9 mouse cellular contexts compared by ENCODE assay signal in the genomic region with DNA sequence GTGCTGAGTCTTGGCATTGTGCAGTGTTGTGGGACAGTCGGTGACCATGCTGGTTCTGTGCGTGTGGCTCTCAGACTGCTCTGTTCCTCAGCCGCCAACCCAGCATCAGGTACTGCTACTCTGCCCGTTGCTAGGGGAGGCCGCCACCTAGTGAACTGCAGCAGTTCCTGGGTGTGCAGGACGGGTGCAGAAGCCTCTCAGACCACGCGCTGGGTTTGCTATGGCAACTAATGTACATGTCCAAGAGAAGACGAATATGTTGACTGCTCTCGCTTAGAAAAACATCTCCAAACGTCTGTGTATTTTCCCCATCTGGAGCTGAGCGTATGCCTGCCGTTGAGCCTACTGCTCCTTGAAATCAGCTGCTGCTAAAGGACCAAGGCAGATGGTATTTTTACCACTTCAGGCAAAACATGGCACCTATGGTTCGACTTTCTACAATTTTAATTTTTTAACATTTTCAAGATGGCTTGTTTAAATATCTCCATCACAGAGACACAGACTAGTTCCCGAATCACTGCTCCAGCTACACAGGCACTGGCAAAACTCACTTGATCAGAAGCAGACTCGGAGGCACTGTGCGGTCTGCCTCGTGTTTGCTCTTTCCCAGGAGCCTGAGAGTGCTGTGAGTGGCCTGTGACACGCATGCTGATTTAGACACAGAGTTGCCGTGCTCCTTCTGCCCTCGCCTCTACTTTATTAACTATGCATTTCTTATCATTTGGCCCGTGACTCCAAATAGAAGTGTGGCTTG. TPM values are rescaled to one million over a fixed set of nuclear protein-coding genes. Genes with fewer than 3 reads are reported as not detected.
DNase-seq lines count a peak whose midpoint lies in the region; ATAC-seq and TF ChIP-seq lines count a peak whose summit lies in the region.
"Had no signal": no experiment of that assay in that cellular context is flagged by ENCODE, and none has a peak within 500 bp of the region (broad histone marks: within the 10 kb centered on the region; RNA-seq: fewer than 3 reads in every experiment).

No protein-coding gene starts in this region.

- no peaks in the 10 kb centered on the region for H3K9me3 ChIP-seq in hindbrain, embryonic 11.5 days (ENCODE audit: control insufficient read depth, low read length)
- H3K9me3 ChIP-seq in midbrain, embryonic 12.5 days: no peaks in the 10 kb centered on the region
- H3K9me3 ChIP-seq: lung, embryonic 15.5 days had no signal

- intact Hi-C loops in gastrocnemius, adult 2 months (cut with DNase I): no loop called here

- TF ChIP-seq CTCF in gastrocnemius, adult 2 months (IDR thresholded peaks at IDR 0.05): no peak

- H3K9ac ChIP-seq in hindbrain, embryonic 11.5 days (ENCODE audit: low read depth, low read length): no peak overlapping the region
- no peak overlapping the region for H3K9ac ChIP-seq in midbrain, embryonic 12.5 days (replicated peaks)
- H3K9ac ChIP-seq: lung, embryonic 15.5 days had no signal

- H3K27me3 ChIP-seq in hindbrain, embryonic 11.5 days (ENCODE audit: control insufficient read depth, insufficient read depth, low read length): no peaks in the 10 kb centered on the region
- no peaks in the 10 kb centered on the region for H3K27me3 ChIP-seq in midbrain, embryonic 12.5 days
- H3K27me3 ChIP-seq: lung, embryonic 15.5 days had no signal

- H3K4me2 ChIP-seq in hindbrain, embryonic 11.5 days (replicated peaks; ENCODE audit: low read depth, low read length): no peak overlapping the region
- H3K4me2 ChIP-seq in midbrain, embryonic 12.5 days (replicated peaks): no peak overlapping the region
- H3K4me2 ChIP-seq: lung, embryonic 15.5 days had no signal

- H3K27ac ChIP-seq in hindbrain, embryonic 11.5 days (ENCODE audit: low read depth, low read length): 0 out of 2 replicates have a peak overlapping the region, but pooled peaks have one; percentile 11
- H3K27ac ChIP-seq in midbrain, embryonic 12.5 days (replicated peaks): 0 out of 2 replicates have a peak overlapping the region, but pooled peaks have one; percentile 20
- H3K27ac ChIP-seq in gastrocnemius, adult 2 months: no peak overlapping the region
- H3K27ac ChIP-seq: lung, embryonic 15.5 days had no signal

- 60% methylated on average over 22 of the region's 22 CpGs for WGBS in hindbrain, embryonic 11.5 days
- WGBS in midbrain, embryonic 12.5 days: 69% methylated on average over 22 of the region's 22 CpGs

- peak; percentile 60 for ATAC-seq in hindbrain, embryonic 11.5 days (ENCODE audit: low FRiP score)
- 0 out of 2 replicates have a peak, but pooled peaks have one; percentile 9 for ATAC-seq in midbrain, embryonic 12.5 days (ENCODE audit: low FRiP score, low read depth)
- ATAC-seq in monocyte, adult 5-6 weeks (replicated peaks; ENCODE audit: insufficient number of reproducible peaks, low FRiP score, low TSS enrichment, poor library complexity, severe bottlenecking): no peak

- peaks cover 3% of the 10 kb centered on the region; the same call in 1 of the 2 replicates for H3K4me1 ChIP-seq in hindbrain, embryonic 11.5 days (replicated peaks; ENCODE audit: control insufficient read depth, insufficient read depth, low read length)
- peaks cover 8% of the 10 kb centered on the region; the same call in 1 of the 2 replicates for H3K4me1 ChIP-seq in midbrain, embryonic 12.5 days
- H3K4me1 ChIP-seq: lung, embryonic 15.5 days had no signal

- no peak overlapping the region for H3K4me3 ChIP-seq in hindbrain, embryonic 11.5 days (ENCODE audit: low read depth, low read length)
- H3K4me3 ChIP-seq in midbrain, embryonic 12.5 days: no peak overlapping the region
- H3K4me3 ChIP-seq in gastrocnemius, adult 2 months: no peak overlapping the region
- H3K4me3 ChIP-seq: lung, embryonic 15.5 days had no signal

- peak; percentile 52 for DNase-seq in right cerebral cortex, adult 18-20 months
- no peak for DNase-seq in right cerebral cortex, postnatal 4 days
- DNase-seq in hindbrain, embryonic 11.5 days (ENCODE audit: low spot score): peak; percentile 43
- no peak for DNase-seq in c-Kit-positive CD71-positive TER-119-positive erythroid progenitor cells, embryonic 14.5 days (ENCODE audit: low spot score)
- DNase-seq in yolk sac, embryonic 10.5 days (ENCODE audit: low spot score): no peak
- no peak for DNase-seq in gastrocnemius, adult 2 months

- H3K36me3 ChIP-seq in hindbrain, embryonic 11.5 days (ENCODE audit: control insufficient read depth, insufficient read depth, low read length): no peaks in the 10 kb centered on the region
- no peaks in the 10 kb centered on the region for H3K36me3 ChIP-seq in midbrain, embryonic 12.5 days
- H3K36me3 ChIP-seq: lung, embryonic 15.5 days had no signal

RNA-seq across cellular contexts. Expression of a gene that starts 57.8 kb away (rescaled TPM):
- polyA plus RNA-seq in hindbrain, embryonic 11.5 days (2014; fragmentation: Nextera tagmentation; extraction: Ambion mirVana): 8.7 and 8.8 TPM in 2 replicates
- polyA plus RNA-seq in midbrain, embryonic 12.5 days (2016; fragmentation: Nextera tagmentation; extraction: Ambion mirVana): 8.0 and 9.8 TPM in 2 replicates
- 1.4 to 6.0 TPM (median 1.5 TPM) in 3 replicates for total RNA-seq in monocyte, adult 5-6 weeks (2017)
- total RNA-seq in gastrocnemius, adult 2 months (2021): 1 to 10 TPM; 4.4 to 4.9 TPM

Comparison
In these comparisons a context has a peak if more than half of its experiments do, and no peak if none do; other contexts are left out.
1. DNase-seq: peak in right cerebral cortex, adult 18-20 months (single experiment) and hindbrain, embryonic 11.5 days (single experiment); none in right cerebral cortex, postnatal 4 days (single experiment), c-Kit-positive CD71-positive TER-119-positive erythroid progenitor cells, embryonic 14.5 days (single experiment), yolk sac, embryonic 10.5 days (single experiment) and gastrocnemius, adult 2 months (single experiment).